Mouse (Mus musculus): ENCODE data around the gene Sept5.

DNA sequence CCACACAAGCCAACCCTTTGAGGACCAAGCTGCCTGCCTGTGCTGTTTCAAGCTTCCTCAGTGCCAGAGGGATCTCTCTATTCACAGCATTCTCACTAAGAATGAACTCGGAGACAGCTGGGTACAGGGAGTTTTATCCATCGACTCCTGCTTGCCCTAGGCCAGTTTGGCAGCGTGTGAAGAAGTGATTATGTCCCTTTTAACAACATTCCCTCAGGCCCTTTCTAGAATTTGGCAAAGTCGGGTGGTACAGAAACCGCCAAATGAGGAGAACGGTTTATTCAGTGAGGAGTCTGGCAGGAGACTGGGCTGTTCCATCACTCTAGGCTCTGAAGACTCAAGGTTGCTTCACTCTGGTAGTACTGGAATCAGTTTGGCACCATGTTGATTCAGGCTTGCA is 9.6 kb downstream of the Sept5 start:
- TF ChIP-seq POLR2A (IDR thresholded peaks at IDR 0.05; ENCODE audit: borderline replicate concordance, low read depth, low read length) = no peak
- TF ChIP-seq CTCF (IDR thresholded peaks at IDR 0.05; ENCODE audit: low read depth, low read length) = no peak

Data from bone marrow macrophage, adult 2 months (primary cell).